Mouse (Mus musculus) stomach, embryonic 16.5 days (tissue): Measurements from ENCODE around the gene Epha4. TPM values are rescaled to one million over a fixed set of nuclear protein-coding genes. Genes with fewer than 3 reads are reported as not detected.

Experiments used
- ATAC-seq: fragments of 200-750 bp; cut with Nextera tagmentation; 2 replicates; pipeline ENCODE4 v1.8.0; 2017; ENCODE audit warnings: moderate number of reproducible peaks, moderate TSS enrichment; ENCODE audit not compliant: insufficient read depth, low FRiP score
- H3K27ac ChIP-seq: fragments of 300-500 bp; sonication (generic); 2 replicates; pipeline ENCODE4 v1.5.1; 2014; ENCODE audit warnings: low read length
- H3K27me3 ChIP-seq: fragments of 300-500 bp; sonication (generic); 2 replicates; pipeline ENCODE4 v1.6.1; 2014; ENCODE audit warnings: low read length, control low read depth, mixed read lengths; ENCODE audit not compliant: control insufficient read depth, insufficient read depth
- H3K36me3 ChIP-seq: fragments of 300-500 bp; sonication (generic); 2 replicates; pipeline ENCODE4 v1.6.1; 2014; ENCODE audit warnings: low read length; ENCODE audit not compliant: control insufficient read depth, insufficient read depth
- H3K4me1 ChIP-seq: fragments of 300-500 bp; sonication (generic); 2 replicates; pipeline ENCODE4 v1.6.1; 2014; ENCODE audit warnings: low read length, control low read depth, mixed read lengths; ENCODE audit not compliant: control insufficient read depth, insufficient read depth
- H3K4me2 ChIP-seq: fragments of 300-500 bp; sonication (generic); 2 replicates; pipeline ENCODE4 v1.6.1; 2014; ENCODE audit warnings: low read depth, low read length, mixed read lengths
- H3K4me3 ChIP-seq: fragments of 300-500 bp; sonication (generic); replicated peaks from 2 replicates; pipeline ENCODE4 v1.5.1; 2014; ENCODE audit warnings: mild to moderate bottlenecking, low read length
- H3K9ac ChIP-seq: fragments of 300-500 bp; sonication (generic); 2 replicates; pipeline ENCODE4 v1.6.1; 2014; ENCODE audit warnings: low read length
- H3K9me3 ChIP-seq: fragments of 300-500 bp; sonication (generic); replicated peaks from 2 replicates; pipeline ENCODE4 v1.6.1; 2016; ENCODE audit warnings: low read length, control low read depth; ENCODE audit not compliant: control insufficient read depth
- WGBS: fragments of 180-500 bp; shearing (Covaris S2); extraction: QIAGEN DNeasy Blood & Tissue Kit; methylation state at CpG from one replicate; pipeline ENCODE4 v1.1.7; 2014; 5-methylcytosine and 5-hydroxymethylcytosine counted together
- polyA plus RNA-seq: library from polyadenylated mRNA; unstranded; fragments of >200 nt; fragmentation: Nextera tagmentation; extraction: Ambion mirVana; gene quantifications from 2 replicates; pipeline ENCODE4 v1.2.1, GENCODE M21; 2015

Gene Epha4
- polyA plus RNA-seq, 1 experiment from 2014 or later, result 12.0 TPM

- H3K4me3 ChIP-seq, result peak overlapping the region; percentile 77
- H3K27ac ChIP-seq, result peak overlapping the region; percentile 67
- ATAC-seq, result peak; percentile 19; the same call in 1 of the 2 replicates
- WGBS, result under 1% methylated on average over 45 of the region's 45 CpGs
- peaks cover 5% of the 10 kb centered on the region; the same call in 1 of the 2 replicates for H3K27me3 ChIP-seq
- H3K9me3 ChIP-seq, result no peaks in the 10 kb centered on the region
- peaks cover 21% of the 10 kb centered on the region; the same call in 1 of the 2 replicates for H3K4me1 ChIP-seq
- H3K9ac ChIP-seq, result peak overlapping the region; percentile 77
- peak overlapping the region; percentile 96 for H3K4me2 ChIP-seq
- H3K36me3 ChIP-seq, result no peaks in the 10 kb centered on the region
These were observed 444 bp downstream of the Epha4 start for GRCm38 (mm10) chr1:77514325-77514962.

- 0% methylated on average over 9 of the region's 9 CpGs for WGBS
- H3K9ac ChIP-seq, result peak overlapping the region; percentile 77
- peak overlapping the region; percentile 77 for H3K4me3 ChIP-seq
- H3K27ac ChIP-seq, result peak overlapping the region; percentile 67
- H3K9me3 ChIP-seq, result no peaks in the 10 kb centered on the region
- H3K27me3 ChIP-seq, result peaks cover 5% of the 10 kb centered on the region; the same call in 1 of the 2 replicates
- H3K4me2 ChIP-seq, result peak overlapping the region; percentile 96
- peaks cover 21% of the 10 kb centered on the region; the same call in 1 of the 2 replicates for H3K4me1 ChIP-seq
- no peak for ATAC-seq
- H3K36me3 ChIP-seq, result no peaks in the 10 kb centered on the region
These were observed 946 bp downstream of the Epha4 start for GRCm38 (mm10) chr1:77513959-77514324.

- ATAC-seq, result peak; percentile 18; the same call in 1 of the 2 replicates
- 1% methylated on average over 27 of the region's 27 CpGs for WGBS
- H3K4me1 ChIP-seq, result peaks cover 21% of the 10 kb centered on the region; the same call in 1 of the 2 replicates
- peak overlapping the region; percentile 57; the same call in 1 of the 2 replicates for H3K27ac ChIP-seq
- H3K9ac ChIP-seq, result peak overlapping the region; percentile 77
- peak overlapping the region; percentile 96 for H3K4me2 ChIP-seq
- peaks cover 5% of the 10 kb centered on the region; the same call in 1 of the 2 replicates for H3K27me3 ChIP-seq
- no peaks in the 10 kb centered on the region for H3K36me3 ChIP-seq
- no peaks in the 10 kb centered on the region for H3K9me3 ChIP-seq
- H3K4me3 ChIP-seq, result peak overlapping the region; percentile 77
These were observed 1.4 kb downstream of the Epha4 start for GRCm38 (mm10) chr1:77513411-77513941.

- Histone ChIP-seq H3K9ac (peak overlapping the region; percentile 77), H3K4me1 (peaks cover 21% of the 10 kb centered on the region; the same call in 1 of the 2 replicates), H3K36me3 (no peaks in the 10 kb centered on the region), H3K27ac (no peak overlapping the region), H3K4me2 (peak overlapping the region; percentile 96), H3K27me3 (peaks cover 5% of the 10 kb centered on the region; the same call in 1 of the 2 replicates), H3K4me3 (peak overlapping the region; percentile 77), H3K9me3 (no peaks in the 10 kb centered on the region)
- ATAC-seq, result no peak
- WGBS, result 11% methylated on average over 20 of the region's 20 CpGs
These were observed 2.3 kb downstream of the Epha4 start for GRCm38 (mm10) chr1:77512431-77513195.

- Histone ChIP-seq H3K9ac (peak overlapping the region; percentile 77), H3K4me3 (peak overlapping the region; percentile 77), H3K4me2 (peak overlapping the region; percentile 96), H3K4me1 (peaks cover 21% of the 10 kb centered on the region; the same call in 1 of the 2 replicates), H3K27me3 (no peaks in the 10 kb centered on the region), H3K9me3 (no peaks in the 10 kb centered on the region), H3K27ac (no peak overlapping the region), H3K36me3 (no peaks in the 10 kb centered on the region)
- 32% methylated on average over 4 of the region's 4 CpGs for WGBS
- ATAC-seq, result no peak
These were observed 2.9 kb downstream of the Epha4 start for GRCm38 (mm10) chr1:77512059-77512407.

- H3K9me3 ChIP-seq, result no peaks in the 10 kb centered on the region
- ATAC-seq, result no peak
- no peak overlapping the region for H3K27ac ChIP-seq
- H3K27me3 ChIP-seq, result no peaks in the 10 kb centered on the region
- H3K4me3 ChIP-seq, result peak overlapping the region; percentile 77
- H3K9ac ChIP-seq, result no peak overlapping the region
- peaks cover 21% of the 10 kb centered on the region; the same call in 1 of the 2 replicates for H3K4me1 ChIP-seq
- no peaks in the 10 kb centered on the region for H3K36me3 ChIP-seq
- H3K4me2 ChIP-seq, result peak overlapping the region; percentile 96
- 56% methylated on average over 10 of the region's 10 CpGs for WGBS
These were observed 3.4 kb downstream of the Epha4 start for GRCm38 (mm10) chr1:77511372-77512058.

- H3K4me2 ChIP-seq, result no peak overlapping the region
- no peak overlapping the region for H3K4me3 ChIP-seq
- no peak overlapping the region for H3K9ac ChIP-seq
- H3K27me3 ChIP-seq, result no peaks in the 10 kb centered on the region
- no peaks in the 10 kb centered on the region for H3K9me3 ChIP-seq
- 61% methylated on average over 5 of the region's 5 CpGs for WGBS
- no peak for ATAC-seq
- H3K36me3 ChIP-seq, result peaks cover 5% of the 10 kb centered on the region; the same call in 1 of the 2 replicates
- H3K4me1 ChIP-seq, result peaks cover 22% of the 10 kb centered on the region
- H3K27ac ChIP-seq, result no peak overlapping the region
These were observed 4.3 kb downstream of the Epha4 start for GRCm38 (mm10) chr1:77510623-77511022.

GRCm38 (mm10) chr1:77506856-77507200 lies 8.1 kb downstream of the Epha4 start:
- Histone ChIP-seq H3K9ac (no peak overlapping the region), H3K4me3 (no peak overlapping the region), H3K4me1 (peaks cover 20% of the 10 kb centered on the region), H3K27ac (no peak overlapping the region), H3K27me3 (no peaks in the 10 kb centered on the region), H3K36me3 (peaks cover 5% of the 10 kb centered on the region; the same call in 1 of the 2 replicates), H3K4me2 (no peak overlapping the region), H3K9me3 (no peaks in the 10 kb centered on the region)
- 91% methylated on average over 18 of the region's 18 CpGs for WGBS
- no peak for ATAC-seq
